ENCODE assay signal across 8 mouse cellular contexts in the genomic region with DNA sequence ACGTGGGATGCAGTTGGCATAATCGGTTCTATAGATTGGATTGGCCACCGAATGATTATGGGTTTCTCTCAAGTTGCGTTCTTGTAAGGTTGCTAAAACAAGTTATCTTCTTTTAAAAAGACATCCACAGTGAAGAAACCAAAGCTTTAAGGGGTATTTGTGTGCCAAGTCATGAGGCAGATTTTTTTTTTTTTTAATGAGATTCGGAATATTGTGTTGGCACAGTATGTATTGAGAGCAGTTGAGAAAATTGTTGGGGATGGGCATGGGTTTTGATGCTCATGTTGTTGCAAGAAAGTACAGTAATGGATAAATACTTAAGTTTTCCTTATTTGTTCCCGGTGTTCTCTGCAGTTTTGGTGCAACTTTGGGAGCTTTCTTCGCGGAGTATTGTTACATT. TPM values are rescaled to one million over a fixed set of nuclear protein-coding genes. Genes with fewer than 3 reads are reported as not detected.
A peak's percentile ranks its signal among the peaks of the same experiment; 100 is the strongest.
DNase-seq lines count a peak whose midpoint lies in the region; ATAC-seq and TF ChIP-seq lines count a peak whose summit lies in the region.

No protein-coding gene starts in this region.

- no peaks in the 10 kb centered on the region for H3K9me3 ChIP-seq in heart, embryonic 13.5 days
- H3K9me3 ChIP-seq in G1E (replicated peaks): no peaks in the 10 kb centered on the region
- no peaks in the 10 kb centered on the region for H3K9me3 ChIP-seq in heart, postnatal 0 days (replicated peaks; ENCODE audit: control insufficient read depth, low read length)
- no peaks in the 10 kb centered on the region for H3K9me3 ChIP-seq in midbrain, embryonic 10.5 days (replicated peaks)

- ATAC-seq in heart, embryonic 13.5 days (ENCODE audit: extremely low read depth, insufficient number of reproducible peaks, low FRiP score, low TSS enrichment): no peak
- no peak for ATAC-seq in G1E (ENCODE audit: extremely low read depth, insufficient number of reproducible peaks, low FRiP score, poor library complexity, severe bottlenecking)
- ATAC-seq in heart, postnatal 0 days (ENCODE audit: insufficient read depth, low read depth): no peak
- no peak for ATAC-seq in megakaryocyte progenitor cell, adult 5-6 weeks (replicated peaks; ENCODE audit: poor library complexity)
- no peak for ATAC-seq in inflammation-experienced regulatory T-cells, adult 6 months

- 0 out of 2 replicates have a peak, but pooled peaks cover 3% of the 10 kb centered on the region for H3K36me3 ChIP-seq in heart, embryonic 13.5 days
- peaks cover 15% of the 10 kb centered on the region for H3K36me3 ChIP-seq in G1E (replicated peaks)
- H3K36me3 ChIP-seq in heart, postnatal 0 days (replicated peaks; ENCODE audit: control insufficient read depth, insufficient read depth, low read length): no peaks in the 10 kb centered on the region
- peaks cover 6% of the 10 kb centered on the region; the same call in 1 of the 2 replicates for H3K36me3 ChIP-seq in midbrain, embryonic 10.5 days

- TF ChIP-seq EP300 in heart, postnatal 0 days (IDR thresholded peaks at IDR 0.05; ENCODE audit: low read depth): no peak

- peak overlapping the region; percentile 80 for H3K4me2 ChIP-seq in heart, embryonic 13.5 days
- peak overlapping the region; percentile 91 for H3K4me2 ChIP-seq in heart, postnatal 0 days (ENCODE audit: low read depth, low read length)

- WGBS in heart, embryonic 13.5 days: 28% methylated on average over 8 of the region's 8 CpGs
- 17% methylated on average over 8 of the region's 8 CpGs for WGBS in heart, postnatal 0 days
- 36% methylated on average over 8 of the region's 8 CpGs for WGBS in midbrain, embryonic 10.5 days

- peak overlapping the region; percentile 94 for H3K4me3 ChIP-seq in heart, embryonic 13.5 days
- peak overlapping the region; percentile 83 for H3K4me3 ChIP-seq in G1E (ENCODE audit: low read depth, low read length)
- peak overlapping the region; percentile 81 for H3K4me3 ChIP-seq in heart, postnatal 0 days (ENCODE audit: low read depth, low read length)
- peak overlapping the region; percentile 93 for H3K4me3 ChIP-seq in midbrain, embryonic 10.5 days

- peak overlapping the region; percentile 98 for H3K9ac ChIP-seq in heart, embryonic 13.5 days
- peak overlapping the region; percentile 99 for H3K9ac ChIP-seq in heart, postnatal 0 days (replicated peaks; ENCODE audit: low read depth, low read length)

- peak overlapping the region; percentile 73 for H3K27ac ChIP-seq in heart, embryonic 13.5 days (replicated peaks)
- peak overlapping the region; percentile 89; the same call in 1 of the 2 replicates for H3K27ac ChIP-seq in heart, postnatal 0 days (ENCODE audit: low read depth)
- H3K27ac ChIP-seq in midbrain, embryonic 10.5 days (replicated peaks): peak overlapping the region; percentile 90

- TF ChIP-seq CTCF in G1E (IDR thresholded peaks at IDR 0.05; ENCODE audit: low read depth, low read length): no peak
- no peak for TF ChIP-seq CTCF in heart, postnatal 0 days (IDR thresholded peaks at IDR 0.05; ENCODE audit: low read depth)

- peaks cover 32% of the 10 kb centered on the region for H3K4me1 ChIP-seq in heart, embryonic 13.5 days
- peaks cover 22% of the 10 kb centered on the region for H3K4me1 ChIP-seq in G1E (ENCODE audit: insufficient read depth, low read depth, low read length)
- no peaks in the 10 kb centered on the region for H3K4me1 ChIP-seq in heart, postnatal 0 days (ENCODE audit: control insufficient read depth, insufficient read depth)
- peaks cover 31% of the 10 kb centered on the region for H3K4me1 ChIP-seq in midbrain, embryonic 10.5 days

- no peak for DNase-seq in heart, adult 18-20 months
- no peak for DNase-seq in G1E (ENCODE audit: low spot score)
- DNase-seq in heart, postnatal 0 days (ENCODE audit: low spot score): no peak
- DNase-seq in midbrain, embryonic 10.5 days (ENCODE audit: low spot score): no peak
- no peak for DNase-seq in spleen, adult 12 weeks (ENCODE audit: low spot score)

- no peaks in the 10 kb centered on the region for H3K27me3 ChIP-seq in heart, embryonic 13.5 days (replicated peaks)
- H3K27me3 ChIP-seq in G1E (ENCODE audit: insufficient read depth, low read length): no peaks in the 10 kb centered on the region
- no peaks in the 10 kb centered on the region for H3K27me3 ChIP-seq in heart, postnatal 0 days (ENCODE audit: control insufficient read depth, insufficient read depth, low read length)
- H3K27me3 ChIP-seq in midbrain, embryonic 10.5 days (ENCODE audit: low read depth, poor library complexity, severe bottlenecking): no peaks in the 10 kb centered on the region

RNA-seq across cellular contexts. Expression of a gene that starts 1.1 kb away (rescaled TPM):
- 7.5 and 7.8 TPM in 2 replicates for polyA plus RNA-seq in heart, embryonic 13.5 days (2015; fragmentation: Nextera tagmentation; extraction: Ambion mirVana)
- 10 to 100 TPM; 21.2 to 29.8 TPM for total RNA-seq in heart, adult 18-20 months (2021)
- total RNA-seq in G1E (2014; fragmentation: Nextera tagmentation) (71.3 and 74.9 TPM in 2 replicates), G1E (2017) (24.3 TPM in 2 replicates)
- polyA plus RNA-seq in G1E (2012): 14.7 and 17.4 TPM in 2 replicates
- total RNA-seq in heart, postnatal 0 days (2014; rRNA removed; ENCODE audit: low replicate concordance): 31.0 and 44.3 TPM in 2 replicates
- 5.4 TPM in 2 replicates for polyA plus RNA-seq in heart, postnatal 0 days (2015; fragmentation: Nextera tagmentation; extraction: Ambion mirVana)
- 12.1 and 13.9 TPM in 2 replicates for polyA plus RNA-seq in midbrain, embryonic 10.5 days (2016; fragmentation: Nextera tagmentation; extraction: Ambion mirVana)
- total RNA-seq in megakaryocyte progenitor cell, adult 5-6 weeks (2015): 27.1 and 38.6 TPM in 2 replicates
- 30.8 and 48.2 TPM in 2 replicates for total RNA-seq in megakaryocyte progenitor cell, adult 5-6 weeks (2017)
- 10 to 100 TPM; 10.8 to 19.8 (median 14.9) TPM for polyA plus RNA-seq in inflammation-experienced regulatory T-cells, adult 6 months (2017; shearing (Covaris generic))

RNA-seq across cellular contexts. Expression of a gene that starts 34.8 kb away (rescaled TPM):
- polyA plus RNA-seq in heart, embryonic 13.5 days (2015; fragmentation: Nextera tagmentation; extraction: Ambion mirVana): 109 and 110 TPM in 2 replicates
- total RNA-seq in heart, adult 18-20 months (2021): 10 to 100 TPM; 29.1 to 32.2 TPM
- 196 and 202 TPM in 2 replicates for total RNA-seq in G1E (2014; fragmentation: Nextera tagmentation)
- 161 TPM in 2 replicates for total RNA-seq in G1E (2017)
- 32.0 and 41.8 TPM in 2 replicates for polyA plus RNA-seq in G1E (2012)
- total RNA-seq in heart, postnatal 0 days (2014; rRNA removed; ENCODE audit: low replicate concordance): 82.5 and 85.8 TPM in 2 replicates
- 55.3 and 61.1 TPM in 2 replicates for polyA plus RNA-seq in heart, postnatal 0 days (2015; fragmentation: Nextera tagmentation; extraction: Ambion mirVana)
- 196 and 197 TPM in 2 replicates for polyA plus RNA-seq in midbrain, embryonic 10.5 days (2016; fragmentation: Nextera tagmentation; extraction: Ambion mirVana)
- total RNA-seq in megakaryocyte progenitor cell, adult 5-6 weeks (2015): 143 and 145 TPM in 2 replicates
- 107 and 120 TPM in 2 replicates for total RNA-seq in megakaryocyte progenitor cell, adult 5-6 weeks (2017)
- 100 to 1,000 TPM; 104 to 122 (median 113) TPM for polyA plus RNA-seq in inflammation-experienced regulatory T-cells, adult 6 months (2017; shearing (Covaris generic))
